Mouse (Mus musculus) cerebellum, adult 11 months (tissue): ENCODE measurements around the gene B3gnt2.
A peak's percentile ranks its signal among the peaks of the same experiment; 100 is the strongest.

Experiments
- DNase-seq: peaks from one replicate; pipeline ENCODE4 v3.0.0; 2022

B3gnt2 gene

DNA sequence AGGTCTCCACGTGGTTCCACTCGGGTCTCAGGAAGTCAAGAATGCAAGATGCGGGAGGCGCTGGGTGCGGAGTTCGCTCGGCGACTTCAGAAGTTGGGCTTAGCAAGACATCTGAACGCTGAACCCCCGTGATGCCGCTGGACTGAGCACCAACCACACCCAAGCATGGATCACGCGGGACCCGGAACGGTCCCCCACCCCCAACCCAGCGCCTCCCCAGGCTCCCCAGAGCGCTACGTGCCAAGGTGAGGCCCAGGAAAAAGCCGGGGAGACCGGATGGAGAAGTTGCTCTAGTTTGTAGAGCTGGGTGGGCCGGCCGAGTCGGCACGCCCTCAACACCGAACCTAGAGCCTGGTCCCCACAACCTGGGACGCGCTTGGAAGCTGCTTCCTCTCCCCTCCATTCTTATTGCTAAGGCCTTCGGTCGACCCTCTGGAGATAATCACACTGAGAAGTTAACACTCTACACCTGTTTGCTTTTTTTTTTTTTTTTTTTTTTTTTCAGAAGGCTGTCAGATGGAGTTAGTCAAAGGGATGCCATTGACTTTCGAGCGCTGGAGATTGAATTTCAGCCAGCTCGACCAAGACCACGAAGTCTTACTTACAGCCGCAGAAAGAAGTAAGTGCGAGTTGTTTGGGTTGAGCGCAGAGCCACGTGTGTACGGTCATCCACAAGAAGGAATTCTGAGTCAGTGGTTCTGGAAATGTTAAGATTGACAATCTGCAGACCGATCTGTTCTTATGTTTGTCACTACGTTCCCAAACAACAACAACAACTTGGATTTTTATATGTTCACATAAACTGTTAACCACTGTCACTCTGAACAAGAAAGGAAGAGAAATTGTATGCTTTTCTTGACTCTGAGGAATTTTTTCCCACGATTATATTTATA is at the start of gene B3gnt2:
Gene B3gnt2 (minus strand): TSS at position 627 of the 893 bp plus-strand sequence.
- no peak for DNase-seq

DNA sequence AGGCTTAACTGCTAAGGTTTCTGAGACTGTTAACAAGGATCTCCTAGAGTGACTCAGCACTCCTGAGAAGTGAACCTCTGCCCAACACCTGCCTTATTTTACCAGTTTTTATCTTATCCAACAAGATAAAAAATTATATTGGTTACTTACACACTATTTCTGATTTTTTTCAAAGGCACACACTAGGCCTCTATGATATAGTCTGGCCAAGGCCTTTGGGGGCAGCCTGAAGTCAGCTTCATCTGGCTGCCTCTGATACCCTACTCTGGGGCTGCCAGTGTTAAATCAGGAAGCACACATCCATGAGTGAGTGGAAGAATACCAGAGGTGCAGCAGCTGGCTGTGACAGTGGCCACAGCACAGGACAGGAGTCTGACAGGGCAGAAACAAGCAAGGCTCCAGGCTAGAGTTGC is 45.7 kb upstream of the B3gnt2 start:
- no peak for DNase-seq

DNA sequence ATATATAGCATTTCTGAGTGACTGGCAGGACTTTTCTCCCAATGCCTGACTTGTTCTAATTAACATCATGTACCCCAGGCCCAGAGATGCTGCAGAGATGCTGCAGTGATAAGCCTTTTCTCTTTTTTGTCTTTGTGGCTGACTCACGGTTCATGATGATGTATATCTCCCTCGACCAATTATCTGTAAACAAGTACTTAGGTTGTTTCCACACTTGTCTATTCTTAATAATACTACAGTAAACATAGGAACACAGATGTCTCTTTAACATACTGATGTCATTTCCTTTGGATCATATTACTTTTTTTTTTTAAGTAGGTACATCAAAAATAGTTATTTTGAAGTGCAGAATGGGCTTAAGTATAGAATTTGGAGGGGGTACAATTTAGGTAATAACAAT is 42.2 kb upstream of the B3gnt2 start:
- DNase-seq, result no peak

DNA sequence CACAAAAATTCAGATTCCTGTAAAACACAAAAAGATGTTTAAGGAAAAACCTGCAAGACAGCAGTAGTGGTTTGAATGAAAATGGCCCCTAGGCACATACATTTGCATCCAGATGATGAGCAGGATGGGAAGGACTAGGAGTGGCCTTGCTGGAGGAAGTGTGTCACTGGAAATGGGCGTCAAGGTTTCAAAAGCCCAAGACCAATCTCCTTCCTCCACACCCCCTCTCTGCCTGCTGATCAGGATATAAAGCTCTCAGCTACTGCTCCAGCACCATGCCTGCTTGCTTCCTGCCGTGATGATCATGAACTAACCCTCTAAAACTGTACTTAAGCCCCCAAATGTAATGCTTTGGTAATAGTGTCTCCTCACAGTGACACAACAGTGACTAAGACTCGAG is 39.3 kb upstream of the B3gnt2 start:
- DNase-seq, result no peak

DNA sequence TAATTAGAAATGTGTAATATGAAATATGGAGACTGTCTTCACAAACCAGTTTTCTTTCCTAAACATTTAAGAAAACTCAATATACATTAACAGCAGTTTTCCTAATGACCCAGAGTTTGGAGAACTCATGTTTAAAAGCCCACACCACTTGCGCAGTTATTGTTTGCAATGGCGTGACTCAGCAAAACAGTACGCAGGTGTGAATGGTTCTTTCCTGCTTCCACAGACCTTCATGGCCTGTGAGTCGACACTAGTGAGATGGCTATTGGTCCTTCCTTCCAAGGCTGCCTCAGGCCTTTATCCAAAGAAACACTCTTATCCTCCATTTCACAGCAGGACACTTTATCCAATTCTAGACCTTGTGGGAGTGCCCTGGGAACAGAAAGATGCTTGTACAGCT is 36.9 kb upstream of the B3gnt2 start:
- DNase-seq, result no peak

DNA sequence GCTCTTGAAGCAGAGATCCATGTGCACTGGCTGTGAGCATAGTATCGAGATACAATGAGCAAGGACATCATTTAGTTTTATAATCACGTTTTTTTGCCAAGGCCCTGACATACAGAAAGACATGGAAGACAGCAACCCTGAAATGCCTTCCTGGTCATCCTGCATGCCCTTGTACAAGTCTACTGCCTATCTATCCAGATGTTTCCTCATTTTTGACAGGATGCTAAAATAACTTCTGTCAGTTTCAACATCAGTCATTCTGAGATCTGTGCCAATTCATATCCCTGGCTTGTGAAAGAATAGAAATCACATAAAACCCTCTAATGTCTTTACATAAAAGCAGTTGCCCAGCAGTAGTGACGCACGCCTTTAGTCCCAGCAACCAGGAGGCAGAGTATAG is 36.4 kb upstream of the B3gnt2 start:
- DNase-seq, result no peak

DNA sequence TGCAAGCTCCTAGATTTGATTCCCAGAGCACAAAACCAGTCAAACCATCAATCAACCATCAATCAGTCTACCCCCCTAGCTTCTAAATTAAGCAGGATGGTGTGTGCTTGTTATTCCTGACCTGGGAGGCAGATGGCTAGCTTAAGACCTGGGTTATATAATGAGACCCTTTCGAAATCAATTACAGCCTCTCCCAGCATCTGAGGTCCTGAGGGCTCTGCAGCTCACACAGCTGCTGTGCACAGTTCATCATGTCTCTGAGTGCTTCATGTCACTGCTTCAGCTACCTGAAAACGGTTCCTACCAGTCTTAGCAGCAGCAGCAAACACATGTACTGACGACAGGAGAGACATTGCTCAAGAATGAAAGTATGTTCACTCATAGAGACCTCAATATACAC is 32.3 kb upstream of the B3gnt2 start:
- DNase-seq, result no peak

DNA sequence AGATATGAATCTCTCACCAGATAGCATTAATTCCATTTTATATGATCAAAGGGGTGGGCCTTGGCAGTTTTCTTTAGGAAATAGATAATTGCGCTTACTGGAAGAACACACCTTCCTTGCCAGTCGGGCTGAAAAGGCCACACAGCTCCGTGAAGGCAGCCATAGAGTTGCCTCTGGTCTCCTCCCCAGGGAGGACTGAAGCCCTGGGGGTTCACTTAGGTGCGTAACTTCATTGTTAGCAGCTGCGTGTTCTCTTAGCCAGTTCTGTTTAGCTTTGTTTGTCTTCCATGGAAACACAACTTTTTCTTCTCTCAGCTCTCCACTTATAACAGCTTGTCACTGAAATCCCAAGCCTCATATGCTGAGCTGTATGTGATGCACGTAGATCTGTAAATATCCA is 31.7 kb upstream of the B3gnt2 start:
- no peak for DNase-seq

DNA sequence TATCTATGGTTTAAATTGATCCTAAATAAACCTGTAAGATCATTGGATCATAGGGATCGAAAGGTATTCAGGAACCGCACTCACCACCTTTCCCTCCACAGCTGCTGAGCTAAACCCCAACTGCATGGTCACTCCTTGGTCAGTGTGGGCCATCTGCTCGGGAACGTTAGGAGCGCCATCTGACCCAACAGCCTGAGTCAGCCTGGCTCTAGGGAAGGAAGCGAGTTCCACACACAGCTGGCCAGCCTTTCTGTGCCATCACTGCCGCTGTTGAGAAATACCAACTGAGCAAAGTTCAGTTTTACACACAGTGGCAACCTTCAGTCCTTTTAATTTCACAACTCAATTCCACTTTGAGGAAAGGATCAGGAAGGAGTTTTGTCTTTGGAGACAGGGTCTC is 31.1 kb upstream of the B3gnt2 start:
- DNase-seq, result no peak

DNA sequence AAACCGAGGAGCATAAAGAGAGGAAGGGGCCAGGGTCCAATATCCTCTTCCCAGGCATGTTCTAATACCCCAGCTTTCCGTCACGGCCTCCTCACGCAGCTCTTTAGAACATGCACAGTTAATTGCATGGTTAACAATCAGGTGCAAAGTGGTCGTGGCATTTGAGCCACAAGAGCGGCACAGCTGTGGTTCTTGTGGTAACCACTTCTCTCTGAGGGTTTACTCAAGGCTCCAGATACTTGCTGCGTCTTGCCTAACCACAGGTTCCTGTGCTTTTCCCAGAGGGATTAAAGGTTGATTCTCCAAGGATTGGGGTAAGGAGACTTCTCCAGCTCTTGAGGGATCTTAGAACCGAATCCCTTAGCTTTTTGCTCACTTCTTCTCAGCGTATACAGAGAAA is 30.5 kb upstream of the B3gnt2 start:
- no peak for DNase-seq

DNA sequence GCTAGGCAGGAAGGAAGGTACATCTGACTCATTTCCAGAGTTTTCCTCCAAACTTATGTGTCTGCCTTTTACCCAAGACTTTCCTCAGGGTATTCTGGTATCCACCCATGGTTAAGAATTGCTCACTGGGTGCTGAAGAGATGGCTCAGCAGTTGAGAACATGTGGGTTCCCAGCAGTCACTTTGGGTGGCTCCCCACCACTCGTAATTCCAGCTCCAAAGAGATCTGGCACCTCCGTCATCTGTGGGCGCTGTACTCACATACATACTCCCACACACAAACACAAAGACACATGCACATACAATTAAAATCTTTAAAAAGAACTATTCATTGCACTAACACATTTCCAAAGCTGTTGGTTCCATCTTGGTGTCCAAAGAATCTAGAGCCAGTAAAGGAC is 28.5 kb upstream of the B3gnt2 start:
- no peak for DNase-seq

DNA sequence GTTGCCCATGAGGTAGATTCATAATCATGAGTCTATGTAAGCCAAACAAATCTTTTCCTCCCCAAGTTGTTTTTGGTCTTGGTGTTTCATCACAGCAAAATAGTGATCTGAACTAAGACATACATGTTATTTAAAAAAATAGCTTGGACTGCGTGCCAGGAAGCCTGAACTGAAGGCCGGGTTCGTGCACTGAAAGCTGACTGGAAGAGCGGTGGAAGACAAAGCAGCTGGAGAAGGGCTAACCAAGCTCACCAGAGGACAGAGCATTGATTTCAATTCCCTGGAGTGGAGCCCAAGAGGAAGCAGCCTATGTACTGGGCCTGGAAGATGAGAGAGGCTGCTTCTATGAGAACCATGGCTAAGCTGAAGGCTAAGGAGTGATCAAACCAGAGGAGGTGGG is 26.2 kb upstream of the B3gnt2 start:
- no peak for DNase-seq

DNA sequence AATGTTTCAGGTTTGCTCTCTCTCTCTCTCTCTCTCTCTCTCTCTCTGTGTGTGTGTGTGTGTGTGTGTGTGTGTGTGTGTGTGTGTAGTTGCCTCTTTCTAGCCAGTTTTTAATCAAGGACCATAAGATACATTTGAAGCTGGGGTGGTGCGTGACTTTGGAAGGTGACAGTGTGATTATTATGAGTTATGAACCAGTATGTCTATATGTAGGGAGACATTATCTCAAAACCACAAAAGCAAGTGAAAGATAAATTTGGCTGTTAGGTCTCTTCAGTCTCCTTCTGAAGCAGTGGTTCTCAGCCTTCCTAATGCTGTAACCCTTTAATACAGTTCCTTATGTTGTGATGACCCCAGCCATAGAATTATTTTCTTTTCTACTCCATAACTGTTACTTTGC is 24.6 kb upstream of the B3gnt2 start:
- no peak for DNase-seq

DNA sequence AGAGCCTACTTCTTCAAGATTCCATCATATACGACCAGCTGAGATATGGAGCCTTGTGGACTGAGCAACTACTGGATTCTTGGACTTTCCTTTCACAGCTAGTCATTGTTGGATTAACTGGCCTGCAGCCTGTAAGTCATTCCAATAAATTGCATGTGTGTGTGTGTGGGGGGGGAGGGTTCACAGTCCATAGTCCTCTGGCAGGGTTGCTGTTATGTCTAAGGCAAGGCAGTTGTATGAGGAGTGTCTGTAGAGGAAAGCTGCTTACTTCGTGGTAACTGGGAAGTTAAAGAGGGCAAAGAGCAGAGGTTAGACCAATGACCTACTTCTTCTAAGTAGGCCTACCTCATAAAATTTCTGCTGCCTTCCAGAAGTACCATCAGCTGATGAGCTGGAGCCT is 22.9 kb upstream of the B3gnt2 start:
- DNase-seq, result no peak

DNA sequence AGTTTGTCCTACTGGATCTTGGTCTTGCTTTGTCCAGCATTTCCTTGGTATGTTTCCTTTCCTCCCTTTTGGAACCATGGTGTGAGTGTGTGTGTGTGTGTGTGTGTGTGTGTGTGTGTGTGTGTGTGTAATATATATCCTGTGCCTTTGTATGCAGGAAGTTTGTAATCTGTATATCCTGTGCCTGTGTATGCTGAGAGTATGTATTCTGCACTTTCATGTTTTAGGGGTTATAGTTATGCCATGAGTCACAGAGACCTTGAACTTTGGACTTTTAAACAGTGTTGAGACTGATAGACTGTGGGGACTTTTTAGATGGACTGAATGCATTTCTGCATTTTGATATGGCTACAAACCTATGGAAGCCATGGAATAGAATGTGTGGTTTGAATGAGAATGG is 22.2 kb upstream of the B3gnt2 start:
- DNase-seq, result no peak

DNA sequence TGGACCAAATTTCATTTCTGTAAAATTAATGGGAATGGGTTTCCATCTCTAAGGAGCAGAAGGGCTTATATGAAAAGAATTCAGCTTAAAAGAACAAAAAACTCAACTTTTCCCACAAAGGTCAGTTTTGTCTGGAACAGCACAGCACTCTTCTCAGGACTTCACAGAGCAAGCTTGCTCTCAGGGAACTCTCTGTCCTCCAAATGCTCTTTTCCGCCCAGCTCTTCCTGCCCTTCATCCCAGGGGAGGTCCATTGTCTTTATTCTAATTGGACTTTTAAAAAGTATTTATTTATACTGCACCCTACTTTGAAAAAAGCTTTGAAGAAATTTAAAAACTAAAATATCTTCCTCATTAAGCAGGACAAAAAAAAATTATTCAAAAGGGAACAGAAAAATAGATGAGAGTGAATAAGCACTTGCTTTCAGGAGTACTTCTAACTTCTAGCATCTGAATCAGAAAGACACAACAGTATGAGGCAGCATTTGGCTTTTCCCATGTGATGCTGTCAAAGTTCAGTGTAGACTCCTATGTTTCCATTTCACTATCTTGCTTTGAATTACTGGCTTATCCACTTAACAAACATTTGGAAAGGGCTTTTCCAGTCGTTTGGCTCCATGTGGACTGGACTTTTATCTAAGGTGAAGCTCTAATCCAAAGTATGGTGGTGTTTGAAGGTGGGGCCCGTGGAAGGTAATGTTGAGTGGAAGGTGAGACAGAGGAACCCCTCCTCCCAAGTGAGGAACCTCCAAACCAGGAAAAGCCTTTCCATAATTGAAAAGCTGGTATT is 19.8 kb upstream of the B3gnt2 start:
- no peak for DNase-seq

DNA sequence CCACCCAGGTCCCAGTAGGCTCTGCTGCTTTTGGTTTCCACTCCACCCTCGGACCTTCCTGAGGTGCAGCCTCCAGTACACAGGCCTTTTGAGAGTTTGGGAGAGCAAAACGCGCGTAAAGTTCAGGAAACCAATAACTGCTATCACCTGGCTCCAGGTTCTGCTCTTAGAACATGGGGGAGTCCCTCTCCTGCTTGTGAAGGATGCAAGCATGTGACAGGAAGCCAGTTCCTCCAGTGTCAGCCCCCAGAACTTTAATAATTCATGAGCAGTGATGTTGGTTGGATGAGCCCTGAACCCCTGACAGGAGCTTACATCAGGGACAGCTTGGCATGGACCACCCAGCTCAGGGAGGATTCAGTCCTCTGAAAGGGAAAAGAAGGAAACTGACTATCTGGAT is 18.9 kb upstream of the B3gnt2 start:
- DNase-seq, result no peak

DNA sequence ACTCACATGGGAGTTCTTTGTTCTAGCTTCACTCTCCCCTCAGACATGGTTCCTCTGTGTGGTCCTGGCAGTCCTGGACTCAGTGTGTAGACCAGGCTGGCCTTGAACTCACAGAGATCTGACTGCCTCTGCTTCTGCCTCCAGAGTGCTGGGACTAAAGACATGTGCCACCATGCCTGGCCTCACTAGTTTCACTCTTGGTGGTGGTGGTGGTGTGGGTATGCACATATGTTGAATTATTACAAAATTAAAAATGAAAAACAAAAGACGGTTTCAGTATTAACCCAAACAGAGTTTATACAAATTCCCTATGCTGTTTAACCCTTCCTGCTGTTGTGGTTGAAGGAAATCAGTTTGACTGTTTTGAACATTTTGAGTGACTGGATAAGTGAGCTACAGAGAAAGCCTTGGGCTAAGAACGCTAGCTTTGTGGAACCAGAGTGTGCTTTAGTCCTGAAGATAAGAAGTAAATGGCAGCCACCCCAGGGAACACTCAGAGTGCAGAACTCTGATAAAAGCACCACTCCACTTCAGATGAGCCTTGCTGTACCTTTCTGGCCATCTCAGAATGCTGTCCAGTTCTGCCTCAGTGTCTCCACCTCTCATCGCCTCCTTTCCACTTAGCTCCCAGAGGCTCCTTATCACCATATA is 16.0 kb upstream of the B3gnt2 start:
- no peak for DNase-seq

DNA sequence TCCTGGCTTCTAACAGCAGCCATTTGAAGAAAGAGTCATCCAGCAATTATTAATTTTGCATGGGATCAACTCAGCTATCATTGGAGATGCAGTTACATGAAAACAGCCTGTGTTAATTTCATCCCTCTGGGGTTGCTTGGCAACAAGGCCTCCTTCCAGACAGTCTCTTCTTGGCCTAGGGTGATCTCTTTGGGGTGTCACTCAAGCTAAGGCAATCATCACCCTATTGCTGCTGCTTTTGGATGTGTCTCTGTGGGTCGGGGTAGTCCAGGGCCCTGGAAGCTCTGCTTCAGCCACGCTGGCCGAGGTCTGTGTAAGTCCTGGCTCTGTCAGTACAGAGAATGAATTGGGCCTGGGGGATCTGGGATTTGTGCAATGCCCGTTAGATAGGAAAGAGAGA is 14.5 kb upstream of the B3gnt2 start:
- DNase-seq, result no peak

DNA sequence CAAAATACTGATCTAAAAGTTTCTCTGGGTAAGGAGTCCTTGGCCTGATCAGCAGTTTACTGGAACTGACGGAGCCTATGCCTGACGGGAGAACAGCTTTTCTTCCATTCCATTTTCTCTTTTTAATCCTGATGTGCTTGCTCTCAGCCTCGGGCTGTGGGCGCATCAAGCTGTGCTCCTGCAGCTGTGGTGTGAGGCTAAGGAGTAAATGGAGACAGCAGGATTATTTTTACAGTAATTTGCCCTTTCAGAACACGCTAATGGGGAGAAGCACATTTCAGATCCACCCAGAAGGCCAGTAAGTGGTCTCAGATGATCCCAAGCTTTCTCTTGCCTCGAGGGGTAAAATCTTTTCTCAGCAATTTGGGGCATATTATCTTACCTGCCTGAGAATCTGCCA is 14.0 kb upstream of the B3gnt2 start:
- DNase-seq, result no peak

DNA sequence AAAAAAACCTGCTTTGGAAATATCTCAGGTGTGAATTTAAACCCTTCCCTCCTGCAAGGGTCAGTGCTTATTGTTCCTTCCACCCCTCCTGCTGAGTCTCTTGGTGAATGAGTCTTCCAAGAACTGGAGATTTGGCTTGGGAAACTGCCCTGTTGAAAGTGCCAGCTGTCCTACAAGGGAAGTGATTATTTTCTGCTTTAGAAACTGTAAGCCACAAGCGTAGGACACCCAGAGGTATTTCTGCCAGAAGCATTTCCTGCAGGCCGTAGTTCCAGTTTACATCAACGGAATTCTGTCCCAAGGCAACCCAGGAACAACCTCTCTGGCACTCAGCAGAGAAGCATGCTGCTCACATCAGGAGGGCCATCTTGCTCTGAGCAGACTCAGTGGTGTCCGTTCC is 12.6 kb upstream of the B3gnt2 start:
- peak; percentile 7 for DNase-seq

DNA sequence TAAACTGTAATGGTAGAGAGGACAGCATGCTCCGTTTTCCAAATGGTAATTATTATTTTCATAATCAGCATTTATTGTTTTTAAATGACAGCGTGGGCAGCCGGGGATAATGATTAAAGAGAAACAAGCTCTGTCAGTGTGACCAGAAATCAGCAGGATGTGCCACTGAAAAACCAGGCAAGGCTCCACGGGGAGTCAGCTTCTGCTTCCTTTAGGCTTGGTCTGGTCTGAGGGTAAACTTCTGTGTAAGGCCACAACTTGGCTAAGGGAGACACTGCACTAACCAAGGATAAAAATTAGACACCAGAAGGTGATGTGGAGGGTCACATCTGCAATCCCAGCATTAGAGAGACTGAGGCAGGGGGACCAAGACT is 11.5 kb upstream of the B3gnt2 start:
- no peak for DNase-seq

DNA sequence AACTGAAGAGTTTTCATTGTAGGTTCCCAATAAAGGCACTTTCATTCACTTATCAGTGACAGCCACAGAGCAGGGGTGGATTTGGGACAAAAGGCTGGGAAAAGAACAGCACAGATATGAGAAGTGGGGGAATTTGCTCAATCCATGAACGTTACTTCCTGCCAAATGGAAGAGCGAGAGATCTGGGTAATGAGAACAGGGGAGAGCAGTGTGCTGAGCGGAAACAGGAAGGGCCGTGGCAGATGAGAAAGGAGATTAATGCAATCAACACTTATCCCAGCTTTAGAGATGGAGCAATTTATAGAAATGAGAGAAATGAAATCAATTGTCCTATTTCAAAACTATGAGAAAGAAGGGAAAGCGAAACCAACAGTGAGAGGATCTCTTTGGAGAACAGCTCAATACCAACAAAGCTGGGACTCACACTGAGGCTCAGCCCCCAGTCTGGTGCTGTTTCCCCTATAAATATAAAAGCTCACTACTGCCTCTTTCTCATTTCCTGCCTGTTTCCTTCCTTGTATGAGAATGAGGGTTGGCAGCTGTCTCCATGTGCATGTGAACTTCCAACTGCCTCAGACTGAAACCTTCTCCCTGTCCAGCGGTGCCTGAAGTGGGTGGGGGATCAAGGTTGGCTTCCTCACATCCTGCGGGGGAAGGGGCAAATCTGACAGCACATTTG is 11.0 kb upstream of the B3gnt2 start:
- no peak for DNase-seq
